Mouse (Mus musculus): Measurements from ENCODE around the gene Asrgl1.
A peak's percentile ranks its signal among the peaks of the same experiment; 100 is the strongest.

Asrgl1 gene

DNA sequence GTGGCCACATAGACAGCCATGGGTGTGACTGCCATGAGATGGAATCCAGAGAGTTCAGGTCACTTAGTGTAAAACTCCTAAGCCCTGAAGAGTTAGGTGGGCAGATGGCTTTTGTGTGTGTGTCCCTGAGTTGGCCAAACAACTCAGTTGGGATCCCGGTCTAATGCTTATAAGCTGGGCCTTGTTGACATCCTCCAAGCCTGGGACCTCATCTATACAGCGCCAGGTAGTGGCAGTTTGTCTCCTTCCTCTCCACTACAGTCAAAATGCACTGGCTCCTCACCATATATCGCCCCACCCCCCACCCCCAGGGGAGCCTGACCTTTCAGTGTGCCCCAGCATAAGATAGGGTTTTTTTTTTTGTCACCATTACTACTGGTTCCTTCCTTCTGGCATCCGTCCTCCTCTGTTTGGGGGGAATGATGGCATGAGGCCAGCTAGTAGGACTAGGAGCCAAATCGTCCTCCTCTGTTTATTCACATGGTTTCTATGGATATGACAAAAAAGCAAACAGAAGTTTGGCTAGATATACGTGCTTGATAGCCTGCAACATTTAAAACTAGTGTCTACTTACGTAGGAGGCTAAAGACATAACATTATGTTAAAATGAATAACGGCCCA is 65.6 kb downstream of the Asrgl1 start:
- peak; percentile 17 for DNase-seq

DNA sequence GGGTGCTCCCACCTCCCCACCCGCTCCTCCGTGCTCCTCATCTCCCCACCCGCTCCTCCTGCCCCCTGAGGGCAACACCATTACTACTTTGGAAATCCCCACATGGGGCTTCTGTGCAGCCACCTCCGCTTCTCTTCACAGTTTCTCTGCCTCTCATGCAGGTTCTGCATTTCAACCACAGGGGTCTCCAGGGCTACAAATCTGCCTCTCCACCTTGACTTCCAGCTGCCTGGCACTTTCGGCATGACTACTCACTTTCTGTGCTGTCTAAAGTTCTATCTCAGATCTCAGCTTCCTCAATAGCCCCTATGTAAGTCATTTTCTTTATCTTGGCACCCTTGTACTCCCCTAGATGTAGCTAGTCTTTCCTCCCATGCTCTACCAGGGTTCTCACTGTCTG is 68.1 kb downstream of the Asrgl1 start:
- DNase-seq: no peak

DNA sequence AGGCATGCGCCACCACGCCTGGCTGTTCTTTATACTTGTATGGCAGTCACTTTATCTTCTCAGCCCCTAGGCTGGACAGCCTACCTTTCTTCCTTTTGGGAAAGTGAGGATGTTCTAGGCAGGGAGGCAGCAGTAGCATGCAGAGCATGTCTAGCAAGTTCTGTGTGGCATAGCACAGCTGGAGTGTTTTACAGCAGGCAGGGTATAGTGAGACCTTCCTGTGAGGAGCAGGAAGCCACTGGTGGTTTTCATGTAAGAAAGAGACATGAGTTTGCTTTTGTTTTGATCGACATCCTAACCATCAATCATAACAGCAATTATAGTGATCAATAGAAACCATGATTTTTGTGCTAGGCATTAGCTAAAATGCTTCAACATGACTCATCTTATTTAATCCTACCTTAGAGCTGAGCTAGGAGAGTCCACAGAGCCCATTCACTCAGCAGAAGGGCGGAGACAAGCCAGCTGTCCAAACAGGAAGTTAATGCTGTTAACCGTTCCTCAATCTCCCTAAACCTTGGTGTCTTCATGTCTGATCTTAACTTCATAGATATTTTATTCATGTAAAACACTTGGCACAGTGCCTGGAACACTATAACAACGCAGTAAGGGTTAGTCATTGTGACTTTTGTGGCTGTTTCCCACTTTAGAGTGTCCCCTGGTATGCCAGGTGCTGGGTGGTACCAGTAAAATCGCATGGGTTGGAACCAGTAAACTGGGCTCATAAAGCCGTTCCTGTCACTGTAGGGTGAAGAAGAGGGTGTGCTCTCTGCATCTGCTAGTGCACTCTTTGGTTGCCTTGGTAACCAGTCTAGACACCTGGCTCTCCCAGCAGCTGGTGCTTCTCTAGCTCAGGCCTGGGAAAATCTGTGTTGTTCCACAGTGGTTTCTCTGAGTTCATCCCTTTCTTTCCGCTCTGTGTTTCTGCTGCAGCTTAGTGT is 69.5 kb downstream of the Asrgl1 start:
- peak; percentile 37 for DNase-seq

DNA sequence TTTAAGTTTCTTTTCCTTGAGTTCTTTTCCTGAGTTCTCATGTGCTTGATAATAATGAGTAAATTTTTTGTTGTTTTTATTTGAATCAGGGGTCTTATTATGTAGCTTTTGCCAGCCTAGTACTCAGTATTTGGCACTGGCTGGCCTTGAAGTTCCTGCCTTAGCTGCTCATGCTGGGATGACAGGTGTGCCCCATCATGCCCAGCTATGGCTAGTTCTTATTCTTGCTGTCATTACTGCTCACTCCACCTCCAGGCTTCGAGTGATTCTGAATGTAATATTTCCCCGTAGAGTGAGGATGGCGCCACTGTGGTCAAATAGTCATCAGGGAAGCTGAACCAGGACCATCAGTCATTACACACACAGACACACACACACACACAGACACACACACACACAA is 71.6 kb downstream of the Asrgl1 start:
- DNase-seq: no peak

DNA sequence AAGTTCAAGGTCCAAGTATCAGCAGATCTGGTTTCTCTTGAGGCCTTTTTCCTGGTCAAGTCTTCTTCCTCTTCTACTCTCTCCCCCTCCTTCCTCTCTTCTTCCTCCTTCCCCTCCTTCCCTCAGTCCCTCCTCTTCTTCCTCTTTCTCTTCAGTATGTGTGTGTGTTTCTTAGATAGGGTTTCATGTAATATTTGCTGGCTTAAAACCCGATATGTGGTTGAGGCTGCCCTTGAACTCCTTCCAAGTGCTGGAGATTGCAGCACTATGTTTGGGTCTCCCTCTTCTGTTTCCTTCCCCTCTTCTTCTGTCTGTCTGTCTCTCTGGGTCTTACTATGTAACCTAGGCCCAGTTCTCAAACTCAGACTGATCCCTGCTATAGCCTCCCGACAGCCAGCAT is 72.6 kb downstream of the Asrgl1 start:
- no peak for DNase-seq

DNA sequence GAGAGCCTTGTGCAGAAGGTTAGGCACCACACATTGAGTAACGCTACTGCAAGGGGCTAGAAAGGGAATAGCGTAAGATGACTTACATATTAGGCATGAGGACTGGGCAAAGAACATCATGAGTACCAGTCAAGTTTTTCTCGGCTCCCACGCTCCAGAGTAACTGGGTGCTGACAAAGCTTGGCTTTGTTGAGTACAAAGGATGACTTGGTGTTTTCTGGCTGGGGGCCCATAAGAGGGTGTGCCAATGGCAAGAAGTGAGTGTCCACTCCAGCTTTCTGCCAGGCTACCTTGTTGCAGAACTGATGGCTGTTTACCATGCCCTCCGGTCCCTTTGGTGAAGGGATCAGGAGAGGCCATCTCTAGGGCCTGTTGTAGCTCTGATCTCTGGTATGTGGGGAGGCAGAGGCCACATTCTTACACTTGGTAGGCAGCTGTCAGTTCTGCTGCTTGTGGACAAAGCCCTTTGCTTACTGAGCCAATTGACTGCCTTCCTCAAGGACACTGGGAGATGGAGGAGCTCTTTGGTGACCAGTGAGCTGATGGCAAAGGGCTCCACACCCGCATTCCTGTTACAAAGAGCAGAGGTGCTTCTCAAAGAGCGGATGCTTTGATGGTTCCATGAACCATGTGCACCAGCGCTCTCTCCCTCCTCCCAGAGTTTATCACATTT is 74.1 kb downstream of the Asrgl1 start:
- DNase-seq: no peak

DNA sequence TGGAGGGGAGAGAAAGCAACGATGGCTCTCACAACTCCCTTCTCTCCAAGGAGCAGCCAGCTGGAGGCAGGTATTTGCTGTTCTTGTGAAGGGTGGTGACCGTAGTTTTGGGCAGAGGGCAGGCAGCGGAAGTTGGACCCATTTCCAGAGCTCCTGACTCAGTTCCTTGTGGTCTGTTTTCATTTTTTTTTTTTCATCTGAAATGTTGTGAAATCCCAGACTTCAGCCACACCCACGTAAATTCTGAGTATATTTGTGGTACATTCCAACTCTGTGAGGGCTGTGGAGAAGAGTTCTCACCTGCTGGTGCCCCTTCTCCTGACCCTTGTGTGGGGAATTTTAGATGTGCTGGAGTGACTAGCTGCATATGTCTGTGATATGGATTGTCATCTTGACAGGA is 75.3 kb downstream of the Asrgl1 start:
- DNase-seq: no peak
